Mouse (Mus musculus) cerebellum, adult 2 months (tissue): ENCODE measurements around the gene Padi4.

Experiments used
- CTCF ChIP-seq: fragments of 200-500 bp; IDR thresholded peaks from 2 replicates; pipeline ENCODE4 v1.5.1; 2011; ENCODE audit warnings: low read depth, mild to moderate bottlenecking, control low read depth, low read length, moderate library complexity, borderline replicate concordance; ENCODE audit not compliant: insufficient read depth
- POLR2A ChIP-seq: fragments of 200-500 bp; IDR thresholded peaks from 2 replicates; pipeline ENCODE4 v1.6.1; 2011; ENCODE audit warnings: low read length, control low read depth, borderline replicate concordance; ENCODE audit not compliant: insufficient read depth

DNA sequence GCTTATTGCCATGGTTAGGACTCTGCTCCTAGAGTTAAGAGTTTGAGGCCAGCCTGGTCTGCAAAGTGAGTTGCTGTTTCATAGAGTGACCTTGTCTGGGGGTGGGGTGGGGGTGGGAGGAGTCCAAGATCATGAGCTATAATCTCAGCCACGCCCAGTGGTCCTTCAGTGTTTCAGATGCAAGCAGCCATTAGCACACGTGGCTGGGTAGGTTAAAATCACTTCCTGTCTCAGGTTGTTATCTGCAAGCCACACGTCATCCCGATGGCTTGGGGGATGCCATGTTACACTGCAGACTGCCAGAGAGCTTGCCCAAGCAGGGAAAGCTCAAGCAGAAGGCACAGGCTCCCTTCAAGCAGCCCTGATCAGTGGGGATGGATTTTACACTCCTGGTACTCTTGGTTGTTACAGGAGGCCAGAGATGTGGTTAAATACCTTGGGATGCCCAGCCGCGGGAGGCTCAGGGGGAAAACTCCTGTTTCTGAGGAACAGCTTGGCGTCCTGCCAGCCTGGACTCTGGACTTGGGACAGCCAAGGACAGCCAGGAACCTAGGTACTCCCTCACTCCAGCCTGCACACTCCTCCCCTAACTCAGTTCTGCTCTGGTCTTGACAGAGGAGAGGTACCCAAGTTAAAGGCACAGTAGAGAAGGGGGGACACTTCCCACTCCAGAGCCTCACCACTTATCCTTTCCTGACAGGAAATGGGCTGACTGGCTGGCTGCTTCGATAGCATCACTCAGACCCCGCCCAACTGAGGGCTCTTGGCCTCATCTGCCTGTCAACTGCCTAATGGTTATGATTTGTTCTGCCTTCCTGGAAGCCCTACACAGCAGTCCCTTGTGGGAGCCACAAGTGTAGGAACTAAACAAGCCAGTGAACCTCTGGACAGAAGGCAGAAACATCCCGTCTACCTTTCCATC, 42.2 kb upstream of the Padi4 start:
- TF ChIP-seq CTCF (no peak), POLR2A (no peak)
